Mouse (Mus musculus) E14TG2a.4 (cell line): ENCODE data around the gene Capns2.

Experiments
- CTCF ChIP-seq: conservative IDR thresholded peaks from 2 replicates; pipeline ENCODE4 v1.5.1; 2014; ENCODE audit warnings: low read length
- NANOG ChIP-seq: IDR thresholded peaks from 2 replicates; pipeline ENCODE4 v1.6.1; 2014; ENCODE audit warnings: borderline replicate concordance, low read length, mixed read lengths

GRCm38 (mm10) chr8:92938056-92938455 lies 36.8 kb downstream of the Capns2 start:
- TF ChIP-seq CTCF, result no peak
- no peak for TF ChIP-seq NANOG
